ENCODE assay signal across 8 mouse cellular contexts in genomic region chr7:141143112-141143511, GRCm38 (mm10). TPM values are rescaled to one million over a fixed set of nuclear protein-coding genes. Genes with fewer than 3 reads are reported as not detected.
DNase-seq lines count a peak whose midpoint lies in the region; ATAC-seq lines count a peak whose summit lies in the region.
"Had no signal": no experiment of that assay in that cellular context is flagged by ENCODE, and none has a peak within 500 bp of the region (broad histone marks: within the 10 kb centered on the region; RNA-seq: fewer than 3 reads in every experiment).

No protein-coding gene starts in this region.

- no peaks in the 10 kb centered on the region for H3K27me3 ChIP-seq in midbrain, embryonic 10.5 days (ENCODE audit: low read depth, poor library complexity, severe bottlenecking)
- no peaks in the 10 kb centered on the region for H3K27me3 ChIP-seq in midbrain, embryonic 15.5 days (replicated peaks)
- no peaks in the 10 kb centered on the region for H3K27me3 ChIP-seq in liver, embryonic 16.5 days (ENCODE audit: control insufficient read depth, insufficient read depth, low read depth, low read length)
- H3K27me3 ChIP-seq: megakaryocyte, embryonic 14.5 days had no signal

- no peaks in the 10 kb centered on the region for H3K9me3 ChIP-seq in midbrain, embryonic 10.5 days (replicated peaks)
- no peaks in the 10 kb centered on the region for H3K9me3 ChIP-seq in midbrain, embryonic 15.5 days
- no peaks in the 10 kb centered on the region for H3K9me3 ChIP-seq in liver, embryonic 16.5 days (replicated peaks; ENCODE audit: control insufficient read depth, low read length)
- H3K9me3 ChIP-seq: megakaryocyte, embryonic 14.5 days had no signal

- H3K9ac ChIP-seq in midbrain, embryonic 15.5 days, result no peak overlapping the region
- H3K9ac ChIP-seq in liver, embryonic 16.5 days (ENCODE audit: low read depth, low read length), result no peak overlapping the region

- no peaks in the 10 kb centered on the region for H3K4me1 ChIP-seq in midbrain, embryonic 10.5 days
- H3K4me1 ChIP-seq in midbrain, embryonic 15.5 days, result no peaks in the 10 kb centered on the region
- H3K4me1 ChIP-seq in liver, embryonic 16.5 days (ENCODE audit: control insufficient read depth, low read depth, low read length), result peaks cover 73% of the 10 kb centered on the region

- 55% methylated on average over 5 of the region's 5 CpGs for WGBS in midbrain, embryonic 10.5 days
- 53% methylated on average over 5 of the region's 5 CpGs for WGBS in midbrain, embryonic 15.5 days
- 41% methylated on average over 5 of the region's 5 CpGs for WGBS in liver, embryonic 16.5 days (ENCODE audit: insufficient replicate concordance)

- H3K36me3 ChIP-seq in midbrain, embryonic 10.5 days, result peaks cover 93% of the 10 kb centered on the region
- peaks cover 12% of the 10 kb centered on the region; the same call in 1 of the 2 replicates for H3K36me3 ChIP-seq in midbrain, embryonic 15.5 days (replicated peaks)
- peaks cover 67% of the 10 kb centered on the region for H3K36me3 ChIP-seq in liver, embryonic 16.5 days (ENCODE audit: control insufficient read depth, insufficient read depth)

- no peak overlapping the region for H3K4me2 ChIP-seq in midbrain, embryonic 15.5 days
- H3K4me2 ChIP-seq in liver, embryonic 16.5 days (ENCODE audit: low read depth, low read length), result no peak overlapping the region

- H3K4me3 ChIP-seq in midbrain, embryonic 10.5 days, result no peak overlapping the region
- no peak overlapping the region for H3K4me3 ChIP-seq in midbrain, embryonic 15.5 days
- no peak overlapping the region for H3K4me3 ChIP-seq in liver, embryonic 16.5 days (ENCODE audit: low read depth, low read length)
- H3K4me3 ChIP-seq: megakaryocyte, embryonic 14.5 days had no signal

- 0 out of 2 replicates have a peak overlapping the region, but pooled peaks have one; percentile 33 for H3K27ac ChIP-seq in midbrain, embryonic 10.5 days (replicated peaks)
- H3K27ac ChIP-seq in midbrain, embryonic 15.5 days, result no peak overlapping the region
- no peak overlapping the region for H3K27ac ChIP-seq in liver, embryonic 16.5 days (ENCODE audit: low read length)

- no peak for ATAC-seq in midbrain, embryonic 15.5 days (replicated peaks)
- peak; percentile 20; the same call in 1 of the 2 replicates for ATAC-seq in liver, embryonic 16.5 days (ENCODE audit: low read depth)

- DNase-seq in midbrain, embryonic 10.5 days (ENCODE audit: low spot score), result peak; percentile 31
- peak; percentile 52 for DNase-seq in T-cell, adult 2 months (ENCODE audit: low spot score)
- peak; percentile 32 for DNase-seq in embryo, embryonic 11 days
- peak; percentile 79 to 92 for DNase-seq in spleen, postnatal 4 days (ENCODE audit: low spot score in 2 of 2)
- DNase-seq in urinary bladder, postnatal 10 days (ENCODE audit: low spot score), result no peak

RNA-seq across cellular contexts. Expression of gene Ptdss2, which starts 20.9 kb away (rescaled TPM):
- 86.5 and 94.7 TPM in 2 replicates for polyA plus RNA-seq in midbrain, embryonic 10.5 days (2016; fragmentation: Nextera tagmentation; extraction: Ambion mirVana)
- polyA plus RNA-seq in midbrain, embryonic 15.5 days (2015; fragmentation: Nextera tagmentation; extraction: Ambion mirVana), result 83.3 and 86.2 TPM in 2 replicates
- 136 and 138 TPM in 2 replicates for polyA plus RNA-seq in liver, embryonic 16.5 days (2015; fragmentation: Nextera tagmentation; extraction: Ambion mirVana)

RNA-seq across cellular contexts. Expression of gene Ano9, which starts 25.5 kb away (rescaled TPM):
- polyA plus RNA-seq in midbrain, embryonic 10.5 days (2016; fragmentation: Nextera tagmentation; extraction: Ambion mirVana), result 0.07 and 0.16 TPM in 2 replicates
- polyA plus RNA-seq in midbrain, embryonic 15.5 days (2015; fragmentation: Nextera tagmentation; extraction: Ambion mirVana), result 0.36 and 0.42 TPM in 2 replicates
- polyA plus RNA-seq in liver, embryonic 16.5 days (2015; fragmentation: Nextera tagmentation; extraction: Ambion mirVana), result 1.5 and 3.8 TPM in 2 replicates

RNA-seq across cellular contexts. Expression of gene Rnh1, which starts 29.5 kb away (rescaled TPM):
- polyA plus RNA-seq in midbrain, embryonic 10.5 days (2016; fragmentation: Nextera tagmentation; extraction: Ambion mirVana), result 64.5 and 66.6 TPM in 2 replicates
- polyA plus RNA-seq in midbrain, embryonic 15.5 days (2015; fragmentation: Nextera tagmentation; extraction: Ambion mirVana), result 40.6 and 44.4 TPM in 2 replicates
- 70.1 and 71.7 TPM in 2 replicates for polyA plus RNA-seq in liver, embryonic 16.5 days (2015; fragmentation: Nextera tagmentation; extraction: Ambion mirVana)

RNA-seq across cellular contexts. Expression of gene Sigirr, which starts 42.7 kb away (rescaled TPM):
- polyA plus RNA-seq in midbrain, embryonic 10.5 days (2016; fragmentation: Nextera tagmentation; extraction: Ambion mirVana), result 2.3 and 2.5 TPM in 2 replicates
- polyA plus RNA-seq in midbrain, embryonic 15.5 days (2015; fragmentation: Nextera tagmentation; extraction: Ambion mirVana), result 2.3 and 2.7 TPM in 2 replicates
- 27.2 and 28.1 TPM in 2 replicates for polyA plus RNA-seq in liver, embryonic 16.5 days (2015; fragmentation: Nextera tagmentation; extraction: Ambion mirVana)

RNA-seq across cellular contexts. Expression of gene Hras, which starts 50.7 kb away (rescaled TPM):
- 84.2 and 87.5 TPM in 2 replicates for polyA plus RNA-seq in midbrain, embryonic 10.5 days (2016; fragmentation: Nextera tagmentation; extraction: Ambion mirVana)
- 181 and 195 TPM in 2 replicates for polyA plus RNA-seq in midbrain, embryonic 15.5 days (2015; fragmentation: Nextera tagmentation; extraction: Ambion mirVana)
- polyA plus RNA-seq in liver, embryonic 16.5 days (2015; fragmentation: Nextera tagmentation; extraction: Ambion mirVana), result 35.3 and 40.1 TPM in 2 replicates
